16 mouse cellular contexts compared by ENCODE assay signal in the genomic region with DNA sequence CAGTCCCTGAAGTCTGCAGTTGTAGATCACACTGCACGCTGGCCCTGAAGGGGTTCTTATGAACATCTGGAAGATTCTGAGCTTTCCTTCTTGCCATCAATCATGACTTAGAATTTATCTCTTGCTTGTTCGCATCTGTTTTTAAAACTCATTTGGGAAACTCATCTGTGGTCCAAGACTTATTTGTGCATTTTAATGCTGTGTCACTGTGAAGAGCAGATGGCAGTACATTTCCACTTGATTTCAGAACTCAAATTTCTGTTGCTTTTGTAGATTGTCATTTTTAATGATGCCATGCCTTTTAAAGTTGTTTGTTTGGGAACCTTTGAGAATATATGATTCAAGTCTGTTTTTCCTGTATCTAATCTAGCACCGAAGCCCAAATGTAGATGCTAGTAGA. TPM values are rescaled to one million over a fixed set of nuclear protein-coding genes. Genes with fewer than 3 reads are reported as not detected.
"Had no signal": no experiment of that assay in that cellular context is flagged by ENCODE, and none has a peak within 500 bp of the region (broad histone marks: within the 10 kb centered on the region; RNA-seq: fewer than 3 reads in every experiment).

No protein-coding gene starts in this region.

- DNase-seq: retina, postnatal 1 day; right cerebral cortex, adult 18-20 months; right cerebral cortex, postnatal 14 days; right cerebral cortex, postnatal 25 days; right cerebral cortex, postnatal 4 days; spleen, adult 18-20 months; thymus, adult 18-20 months; thymus, adult 2 months; thymus, postnatal 14 days; thymus, postnatal 25 days; thymus, postnatal 36 days; thymus, postnatal 4 days had no signal

- H3K9ac ChIP-seq: neural tube, embryonic 15.5 days; stomach, embryonic 15.5 days had no signal

- H3K4me2 ChIP-seq: neural tube, embryonic 15.5 days; stomach, embryonic 15.5 days had no signal

- H3K27ac ChIP-seq: neural tube, embryonic 15.5 days; stomach, embryonic 15.5 days; stomach, postnatal 0 days had no signal

- H3K36me3 ChIP-seq: neural tube, embryonic 15.5 days; stomach, embryonic 15.5 days had no signal

- H3K4me3 ChIP-seq: neural tube, embryonic 15.5 days; stomach, embryonic 15.5 days had no signal

- H3K4me1 ChIP-seq: neural tube, embryonic 15.5 days; stomach, embryonic 15.5 days had no signal

- H3K9me3 ChIP-seq: neural tube, embryonic 15.5 days; stomach, embryonic 15.5 days had no signal

- H3K27me3 ChIP-seq: neural tube, embryonic 15.5 days; stomach, embryonic 15.5 days had no signal

RNA-seq across cellular contexts. Expression of gene Kcnh1, which starts 19.1 kb away (rescaled TPM):
- total RNA-seq: neutrophil, adult 5-6 weeks had no signal
